Mouse (Mus musculus) testis, postnatal 10 days (tissue): Measurements from ENCODE around the gene Slc6a20a.

Experiments used
- DNase-seq: peaks from one replicate; pipeline ENCODE4 v3.0.0; 2021; ENCODE audit warnings: low spot score

Slc6a20a gene

GRCm38 (mm10) chr9:123636771-123637170, 41.9 kb downstream of the Slc6a20a start:
- DNase-seq, result no peak

DNA sequence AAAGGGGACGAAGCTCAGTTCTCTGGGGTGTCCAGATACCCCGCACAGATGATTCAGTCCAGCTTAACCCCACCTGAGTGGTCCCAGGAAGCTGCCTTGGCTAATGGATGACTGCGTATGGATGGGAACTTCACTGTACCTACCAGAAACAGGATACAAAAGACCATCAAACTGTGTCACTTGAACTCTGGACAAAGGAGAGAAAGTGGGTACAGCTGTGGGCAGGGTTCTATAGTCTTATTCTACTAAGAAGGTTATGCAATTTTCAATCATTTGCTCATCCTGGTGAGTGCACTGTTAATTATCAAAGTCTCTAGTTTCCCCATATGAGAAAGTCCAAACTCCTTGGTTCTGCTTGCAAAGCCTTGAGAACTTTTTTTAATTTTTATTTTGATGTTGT, 45.7 kb downstream of the Slc6a20a start:
- DNase-seq, result no peak

DNA sequence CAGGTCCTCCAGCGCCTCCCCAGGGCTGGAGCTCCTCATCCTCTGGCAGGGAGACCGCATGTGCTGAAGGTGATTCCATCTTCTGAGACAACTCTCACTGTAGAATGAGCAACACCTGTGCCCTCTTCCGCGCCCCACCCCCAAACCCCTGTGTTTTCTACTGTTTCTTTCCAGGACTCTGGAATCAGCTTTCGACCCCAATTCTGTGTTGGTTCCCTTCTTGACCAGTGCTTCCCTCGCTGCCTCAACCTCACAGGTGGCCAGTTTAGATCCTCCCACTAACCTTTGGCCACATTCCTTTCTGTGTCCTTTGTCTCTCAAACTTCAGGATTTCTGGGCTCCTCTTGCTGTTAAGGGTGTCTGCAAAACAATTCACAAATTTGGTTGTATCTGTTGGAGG, 46.4 kb downstream of the Slc6a20a start, which contains the start of gene Slc6a20b:
TSS of gene Slc6a20b (minus strand) at position 285 of the 400 bp plus-strand sequence.
- no peak for DNase-seq

- no peak for DNase-seq
Observed at GRCm38 (mm10) chr9:123631666-123632065, 47.0 kb downstream of the Slc6a20a start.

DNA sequence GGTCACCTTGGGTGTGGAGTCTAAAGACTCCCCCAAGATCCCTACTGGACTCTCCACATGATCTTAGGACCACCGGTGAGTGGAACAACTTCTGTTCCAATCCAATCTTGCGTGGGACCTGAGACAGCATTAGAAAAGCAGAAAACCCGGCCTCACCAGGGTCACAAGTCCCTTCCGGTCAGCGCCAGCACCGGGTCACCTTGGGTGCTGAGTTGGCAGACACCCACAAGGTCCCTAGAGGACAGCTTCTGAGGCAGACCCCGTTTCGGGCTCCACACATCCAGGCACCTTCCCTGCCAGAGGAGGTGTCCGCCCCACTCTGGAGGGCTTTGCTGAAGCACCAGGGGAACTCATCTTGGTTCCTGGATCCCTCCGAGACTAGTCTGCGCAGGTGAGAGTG, 52.9 kb downstream of the Slc6a20a start:
- no peak for DNase-seq

GRCm38 (mm10) chr9:123624741-123625140, 53.9 kb downstream of the Slc6a20a start:
- DNase-seq, result no peak

DNA sequence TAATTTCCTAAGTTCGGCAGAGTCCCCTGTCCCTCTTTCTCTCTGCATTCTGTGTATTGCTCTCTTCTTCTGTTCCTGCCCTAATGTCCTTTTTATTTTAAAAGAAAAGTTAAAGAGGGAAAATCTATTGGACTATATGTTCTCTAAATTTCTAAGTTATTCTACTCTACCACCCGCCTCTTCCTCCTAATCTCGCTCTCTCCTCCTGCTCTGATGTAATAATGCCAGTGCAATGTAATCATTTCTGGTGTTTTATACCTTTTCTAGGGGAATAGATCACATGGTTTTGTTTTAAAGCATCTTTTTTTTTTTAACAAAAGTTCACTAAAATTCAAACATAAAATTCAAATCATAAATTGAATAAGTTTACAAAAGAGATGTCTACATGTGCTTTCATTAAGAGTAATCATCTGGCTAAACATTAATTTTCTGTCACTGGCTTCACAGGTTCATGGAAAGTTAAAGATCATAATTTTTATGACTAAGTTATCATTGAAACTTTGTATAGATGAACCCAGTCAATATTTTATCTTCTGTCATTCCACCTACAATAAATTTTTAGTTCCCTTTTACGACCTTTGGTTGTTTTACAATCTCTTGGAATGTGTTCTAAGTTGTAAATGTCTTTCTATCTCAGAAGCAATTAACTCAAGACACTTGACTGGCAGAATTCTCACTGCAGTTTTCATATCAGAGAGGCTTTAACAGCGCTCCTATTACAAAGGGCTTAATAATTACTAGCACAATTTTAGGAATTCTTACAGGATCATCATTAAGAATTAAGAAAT, 58.2 kb downstream of the Slc6a20a start:
- no peak for DNase-seq

GRCm38 (mm10) chr9:123601529-123601928, 77.2 kb downstream of the Slc6a20a start:
- no peak for DNase-seq

GRCm38 (mm10) chr9:123597376-123597775, 81.3 kb downstream of the Slc6a20a start:
- DNase-seq, result no peak

GRCm38 (mm10) chr9:123596910-123597309, 81.8 kb downstream of the Slc6a20a start:
- no peak for DNase-seq

GRCm38 (mm10) chr9:123595194-123595593, 83.5 kb downstream of the Slc6a20a start:
- no peak for DNase-seq

DNA sequence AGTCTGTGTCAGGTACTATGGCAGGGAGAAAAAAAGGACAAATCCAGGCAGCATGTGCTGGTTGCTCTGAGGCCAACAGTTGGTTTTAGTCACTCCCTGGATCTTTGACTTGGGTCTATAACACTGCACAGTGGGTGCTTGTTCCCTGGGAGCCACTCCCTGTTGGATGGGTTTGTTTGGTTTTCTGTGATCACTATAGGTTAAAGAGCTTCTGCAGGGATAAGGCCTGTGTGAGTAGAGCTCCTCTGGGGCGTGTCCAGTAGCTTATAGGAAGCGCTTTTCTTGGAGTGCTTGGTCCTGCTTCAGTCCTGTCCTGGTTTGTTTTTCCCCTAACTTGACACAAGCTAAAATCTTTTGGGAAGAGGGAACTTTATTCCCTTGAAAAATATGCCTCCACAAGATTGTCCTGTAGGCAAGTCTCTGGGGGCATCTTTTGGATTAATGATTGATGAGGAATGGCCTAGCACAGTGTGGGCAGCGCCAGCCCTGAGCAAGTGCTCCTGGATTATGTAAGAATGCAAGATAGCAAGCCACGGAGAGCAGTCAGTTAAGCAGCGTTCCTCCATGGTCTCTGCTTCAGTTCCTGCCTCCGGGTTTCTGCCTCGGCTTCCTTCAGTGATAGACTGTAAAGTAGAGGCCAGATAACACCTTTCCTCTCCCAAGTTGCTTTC, 89.3 kb downstream of the Slc6a20a start:
- DNase-seq, result no peak
